Mouse (Mus musculus) forelimb bud, embryonic 11.5 days (tissue): Measurements from ENCODE around the gene Gm9887.
"Not testable (repeated sequence)": the region's sequence is repeated elsewhere in the genome, so short reads cannot be mapped to it uniquely, and the experiment has no call there.

Source experiments
- DNase-seq: peaks from one replicate; pipeline ENCODE4 v3.0.0-alpha.2; 2012; ENCODE audit warnings: low read depth, low spot score

Gene Gm9887

GRCm38 (mm10) chr12:69386281-69386732, 14.0 kb upstream of the Gm9887 start:
- DNase-seq, result not testable (repeated sequence)

GRCm38 (mm10) chr12:69385542-69386280, 13.5 kb upstream of the Gm9887 start:
- no peak for DNase-seq

- no peak for DNase-seq
These were observed 12.3 kb upstream of the Gm9887 start for GRCm38 (mm10) chr12:69384606-69385005.

GRCm38 (mm10) chr12:69382880-69383279, 10.6 kb upstream of the Gm9887 start:
- no peak for DNase-seq

- DNase-seq, result no peak
These were observed 6.5 kb upstream of the Gm9887 start for GRCm38 (mm10) chr12:69378558-69379454.

GRCm38 (mm10) chr12:69377636-69378035, 5.4 kb upstream of the Gm9887 start:
- DNase-seq, result not testable (repeated sequence)

- DNase-seq, result no peak
These were observed 4.9 kb upstream of the Gm9887 start for GRCm38 (mm10) chr12:69377188-69377587.

GRCm38 (mm10) chr12:69376132-69376531, 3.9 kb upstream of the Gm9887 start:
- no peak for DNase-seq

GRCm38 (mm10) chr12:69373850-69374766, 1.9 kb upstream of the Gm9887 start:
- no peak for DNase-seq

GRCm38 (mm10) chr12:69372731-69373331, 573 bp upstream of the Gm9887 start:
- peak; percentile 17 for DNase-seq

- no peak for DNase-seq
These were observed 821 bp downstream of the Gm9887 start for GRCm38 (mm10) chr12:69371421-69371853.

GRCm38 (mm10) chr12:69370936-69371335, 1.3 kb downstream of the Gm9887 start:
- no peak for DNase-seq

GRCm38 (mm10) chr12:69367557-69367956, 4.7 kb downstream of the Gm9887 start:
- no peak for DNase-seq

- no peak for DNase-seq
These were observed 5.8 kb downstream of the Gm9887 start for GRCm38 (mm10) chr12:69366424-69366823.

GRCm38 (mm10) chr12:69365757-69366156, 6.5 kb downstream of the Gm9887 start:
- no peak for DNase-seq

- no peak for DNase-seq
These were observed 8.1 kb downstream of the Gm9887 start for GRCm38 (mm10) chr12:69363899-69364762.

GRCm38 (mm10) chr12:69363110-69363509, 9.1 kb downstream of the Gm9887 start:
- DNase-seq, result not testable (repeated sequence)

- DNase-seq, result no peak
These were observed 9.9 kb downstream of the Gm9887 start for GRCm38 (mm10) chr12:69362388-69362787.

GRCm38 (mm10) chr12:69361919-69362318, 10.3 kb downstream of the Gm9887 start:
- DNase-seq, result no peak
